Mouse (Mus musculus) liver, embryonic 11.5 days (tissue): ENCODE results near the gene Ttc23. TPM values are rescaled to one million over a fixed set of nuclear protein-coding genes. Genes with fewer than 3 reads are reported as not detected.

Source experiments
- ATAC-seq: fragments of 200-750 bp; cut with Nextera tagmentation; replicated peaks from 2 replicates; pipeline ENCODE4 v1.8.0; 2017; ENCODE audit warnings: moderate number of reproducible peaks, mild to moderate bottlenecking, moderate TSS enrichment, moderate library complexity; ENCODE audit not compliant: low FRiP score
- DNase-seq: peaks from one replicate; pipeline ENCODE4 v3.0.0-alpha.2; 2017; ENCODE audit warnings: low spot score
- H3K27ac ChIP-seq: fragments of 300-500 bp; sonication (generic); 2 replicates; pipeline ENCODE4 v1.5.1; 2014; ENCODE audit warnings: mild to moderate bottlenecking, low read depth, low read length, control low read depth
- H3K27me3 ChIP-seq: fragments of 300-500 bp; sonication (generic); replicated peaks from 2 replicates; pipeline ENCODE4 v1.6.1; 2014; ENCODE audit warnings: low read length, mixed read lengths; ENCODE audit not compliant: control insufficient read depth, insufficient read depth
- H3K36me3 ChIP-seq: fragments of 300-500 bp; sonication (generic); 2 replicates; pipeline ENCODE4 v1.6.1; 2014; ENCODE audit warnings: mild to moderate bottlenecking, low read length, moderate library complexity, mixed read lengths; ENCODE audit not compliant: control insufficient read depth, insufficient read depth
- H3K4me1 ChIP-seq: fragments of 300-500 bp; sonication (generic); replicated peaks from 2 replicates; pipeline ENCODE4 v1.6.1; 2014; ENCODE audit warnings: low read length, mixed read lengths; ENCODE audit not compliant: control insufficient read depth, insufficient read depth
- H3K4me2 ChIP-seq: fragments of 300-500 bp; sonication (generic); 2 replicates; pipeline ENCODE4 v1.6.1; 2014; ENCODE audit warnings: mild to moderate bottlenecking, control low read depth, moderate library complexity
- H3K4me3 ChIP-seq: fragments of 300-500 bp; sonication (generic); 2 replicates; pipeline ENCODE4 v1.5.1; 2014; ENCODE audit warnings: low read depth, low read length, control low read depth
- H3K9ac ChIP-seq: fragments of 300-500 bp; sonication (generic); 2 replicates; pipeline ENCODE4 v1.6.1; 2014; ENCODE audit warnings: low read depth, low read length, control low read depth
- H3K9me3 ChIP-seq: fragments of 300-500 bp; sonication (generic); 2 replicates; pipeline ENCODE4 v1.6.1; 2016; ENCODE audit warnings: low read length, inconsistent platforms, mixed read lengths; ENCODE audit not compliant: control insufficient read depth
- WGBS: fragments of 180-500 bp; shearing (Covaris S2); extraction: QIAGEN DNeasy Blood & Tissue Kit; methylation state at CpG from one replicate; pipeline ENCODE4 v1.1.7; 2014; 5-methylcytosine and 5-hydroxymethylcytosine counted together
- polyA plus RNA-seq: library from polyadenylated mRNA; unstranded; fragments of >200 nt; fragmentation: Nextera tagmentation; extraction: Ambion mirVana; gene quantifications from 2 replicates; pipeline ENCODE4 v1.2.1, GENCODE M21; 2014

The Ttc23 gene
- polyA plus RNA-seq, 1 experiment from 2014 or later, result 12.5 TPM

DNA sequence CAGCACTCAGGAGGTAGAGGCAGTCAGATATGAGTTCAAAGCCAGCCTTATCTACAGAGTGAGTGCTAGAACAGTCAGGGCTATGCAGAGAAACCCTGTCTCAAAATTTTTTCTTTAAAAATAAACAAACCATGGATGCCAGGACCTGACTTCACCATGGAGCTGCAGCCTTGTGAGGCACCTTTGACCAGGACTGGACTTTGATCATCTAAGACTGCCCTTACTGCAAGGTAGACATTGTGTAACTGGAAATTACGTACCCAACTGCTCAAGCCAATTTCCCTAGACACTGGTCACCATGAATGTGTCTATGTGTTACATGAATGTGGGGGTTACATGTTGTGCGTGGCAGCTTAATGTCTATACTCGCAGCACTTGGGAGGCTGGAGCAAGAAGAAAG lies 13.0 kb upstream of the Ttc23 start:
- no peak for ATAC-seq
- no peaks in the 10 kb centered on the region for H3K27me3 ChIP-seq
- no peak for DNase-seq
- H3K27ac ChIP-seq, result no peak overlapping the region
- H3K4me3 ChIP-seq, result no peak overlapping the region
- no peaks in the 10 kb centered on the region; the same call in 1 of the 2 replicates for H3K9me3 ChIP-seq
- no peak overlapping the region for H3K4me2 ChIP-seq
- 88% methylated on average over 3 of the region's 3 CpGs for WGBS
- H3K36me3 ChIP-seq, result no peaks in the 10 kb centered on the region
- no peaks in the 10 kb centered on the region for H3K4me1 ChIP-seq
- H3K9ac ChIP-seq, result no peak overlapping the region

DNA sequence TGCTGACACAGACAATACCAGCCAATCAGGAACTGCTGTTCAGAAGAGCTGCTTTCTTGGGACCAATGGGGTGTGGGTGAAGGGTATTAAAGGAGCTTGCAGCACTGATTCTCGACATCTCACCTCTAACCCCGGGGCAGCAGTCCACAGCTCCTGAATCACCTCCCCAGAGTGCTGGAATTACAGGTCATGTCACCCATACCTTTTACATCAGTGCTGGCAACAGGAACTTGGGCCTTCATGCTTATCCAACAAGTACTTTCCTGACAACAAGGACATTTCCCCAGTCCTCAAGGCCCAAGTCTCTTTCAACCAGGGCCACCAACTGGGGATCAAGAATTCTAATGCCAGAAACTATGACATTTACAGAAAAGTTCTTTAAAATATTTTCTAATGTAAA lies 11.0 kb upstream of the Ttc23 start:
- 70% methylated on average over 2 of the region's 2 CpGs for WGBS
- Histone ChIP-seq H3K36me3 (no peaks in the 10 kb centered on the region), H3K4me3 (no peak overlapping the region), H3K4me1 (no peaks in the 10 kb centered on the region), H3K9me3 (no peaks in the 10 kb centered on the region; the same call in 1 of the 2 replicates), H3K4me2 (no peak overlapping the region), H3K9ac (no peak overlapping the region), H3K27me3 (no peaks in the 10 kb centered on the region), H3K27ac (no peak overlapping the region)
- DNase-seq, result no peak
- ATAC-seq, result no peak

DNA sequence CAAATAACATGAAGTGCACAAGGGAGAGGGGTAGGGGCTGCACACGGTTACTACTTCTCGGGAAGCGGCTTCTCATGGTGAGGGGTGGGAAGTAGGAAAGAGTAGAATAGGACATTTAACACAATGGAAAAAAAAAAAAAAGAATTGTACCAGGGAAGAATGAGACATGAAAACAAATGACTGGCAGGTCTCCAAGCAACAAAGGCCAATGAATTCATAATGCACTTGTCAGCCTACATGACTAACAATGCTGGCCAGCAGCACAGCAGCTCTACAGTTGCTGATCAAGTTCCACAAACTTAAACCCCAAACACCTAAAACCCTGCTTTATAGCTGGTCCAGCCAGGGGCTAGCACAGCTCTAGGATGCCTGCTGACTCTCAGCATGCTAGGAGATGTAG lies 8.2 kb upstream of the Ttc23 start:
- ATAC-seq, result no peak
- no peak for DNase-seq
- H3K9me3 ChIP-seq, result no peaks in the 10 kb centered on the region
- H3K4me3 ChIP-seq, result no peak overlapping the region
- H3K9ac ChIP-seq, result no peak overlapping the region
- no peak overlapping the region for H3K4me2 ChIP-seq
- no peaks in the 10 kb centered on the region for H3K4me1 ChIP-seq
- no peak overlapping the region for H3K27ac ChIP-seq
- no peaks in the 10 kb centered on the region for H3K36me3 ChIP-seq
- no peaks in the 10 kb centered on the region for H3K27me3 ChIP-seq
- WGBS, result 87% methylated on average over 3 of the region's 3 CpGs

DNA sequence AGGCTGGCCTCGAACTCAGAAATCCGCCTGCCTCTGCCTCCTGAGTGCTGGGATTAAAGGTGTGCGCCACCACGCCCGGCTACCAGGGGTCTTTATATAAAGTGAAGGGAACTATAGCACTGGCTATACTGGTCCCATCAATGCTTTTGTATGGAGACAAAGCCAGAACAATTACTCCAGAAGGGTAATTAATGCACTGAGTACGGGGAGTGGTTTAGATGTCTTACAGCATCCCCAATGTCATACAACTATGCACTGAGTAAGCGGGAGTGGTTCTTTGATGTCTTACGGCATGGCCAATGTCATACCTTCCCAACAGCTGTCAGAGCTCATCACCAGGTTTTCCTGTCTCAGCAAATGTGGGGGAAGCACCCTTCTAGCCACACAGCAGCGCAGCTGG lies 4.3 kb upstream of the Ttc23 start:
- Histone ChIP-seq H3K4me1 (peaks cover 7% of the 10 kb centered on the region; the same call in 1 of the 2 replicates), H3K36me3 (no peaks in the 10 kb centered on the region), H3K4me2 (no peak overlapping the region), H3K27ac (no peak overlapping the region), H3K27me3 (no peaks in the 10 kb centered on the region), H3K9me3 (no peaks in the 10 kb centered on the region), H3K4me3 (no peak overlapping the region), H3K9ac (no peak overlapping the region)
- ATAC-seq (no peak), DNase-seq (no peak)
- 85% methylated on average over 9 of the region's 9 CpGs for WGBS

DNA sequence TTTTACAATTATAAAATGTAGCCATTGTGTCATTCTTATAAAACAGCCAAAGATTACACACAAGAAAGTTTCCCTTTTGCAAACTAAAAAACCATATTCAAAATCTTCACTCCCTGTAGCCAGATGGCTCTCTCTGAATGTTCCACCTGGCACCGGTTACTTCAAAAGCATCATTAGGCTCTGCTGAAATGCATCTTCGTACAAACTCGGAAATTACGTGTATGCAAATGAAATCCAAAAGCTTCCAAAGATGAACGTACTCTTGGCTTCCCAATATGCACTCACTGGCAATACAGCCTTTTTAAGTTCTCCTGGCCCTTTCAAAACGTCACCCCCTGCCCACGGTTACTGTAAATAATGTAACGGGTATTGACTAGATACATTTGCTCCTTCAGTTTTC lies 2.9 kb upstream of the Ttc23 start:
- 48% methylated on average over 8 of the region's 8 CpGs for WGBS
- Histone ChIP-seq H3K36me3 (no peaks in the 10 kb centered on the region), H3K9me3 (no peaks in the 10 kb centered on the region), H3K27ac (no peak overlapping the region), H3K4me1 (peaks cover 7% of the 10 kb centered on the region; the same call in 1 of the 2 replicates), H3K4me3 (peak overlapping the region; percentile 76), H3K9ac (peak overlapping the region; percentile 80), H3K4me2 (peak overlapping the region; percentile 71), H3K27me3 (no peaks in the 10 kb centered on the region)
- ATAC-seq (no peak), DNase-seq (no peak)

DNA sequence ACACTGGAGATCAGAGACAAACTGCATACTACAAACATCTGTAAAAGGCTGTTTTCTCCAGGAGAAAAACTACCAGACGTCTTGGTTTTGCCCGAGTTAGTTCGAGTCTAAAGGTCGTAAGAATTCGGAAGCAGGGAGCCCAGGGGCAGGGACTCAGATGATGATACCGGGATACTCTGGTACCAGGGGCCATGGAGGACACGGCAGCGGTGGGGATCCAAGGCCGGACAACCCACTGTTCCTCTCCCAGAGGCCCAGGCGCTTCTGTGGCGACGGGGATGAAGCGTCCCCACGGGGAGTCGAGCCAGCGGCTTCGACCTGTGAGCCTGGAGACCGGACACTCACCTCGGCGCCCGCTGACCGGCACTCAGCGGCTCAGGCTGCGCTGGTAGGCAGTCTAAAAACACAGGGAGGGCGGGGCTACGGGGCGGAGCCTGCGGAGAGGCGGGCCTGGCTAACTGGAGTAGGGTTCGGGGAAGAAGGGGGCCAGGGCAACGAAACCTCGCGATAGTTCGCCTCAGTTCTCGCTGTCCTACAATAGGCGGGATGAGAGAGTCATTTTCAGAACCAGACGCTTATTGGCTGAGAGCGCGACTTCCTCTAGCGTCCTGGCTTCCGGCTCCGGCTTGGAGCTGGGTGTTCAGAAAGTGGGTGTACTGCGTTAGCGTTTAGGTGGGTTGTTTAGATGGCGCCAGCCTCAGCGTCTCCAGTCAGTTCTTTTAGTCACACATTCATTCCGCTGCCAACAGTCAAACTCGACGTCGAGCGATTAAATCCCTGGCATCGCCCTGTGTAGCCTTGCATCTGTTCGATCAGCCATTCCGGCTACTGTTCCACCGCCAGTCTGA lies 2.2 kb upstream of the Ttc23 start, which contains the start of gene Lrrc28:
Gene Lrrc28 (minus strand): TSS at position 436 of the 848 bp plus-strand sequence.
- Histone ChIP-seq H3K9ac (peak within 1 kb of the TSS; percentile 83), H3K4me1 (peaks cover 7% of the 10 kb centered on the region), H3K4me3 (peak within 1 kb of the TSS; percentile 76), H3K9me3 (no peaks in the 10 kb centered on the region), H3K27ac (peak within 1 kb of the TSS; percentile 78), H3K27me3 (no peaks in the 10 kb centered on the region), H3K4me2 (peak within 1 kb of the TSS; percentile 92), H3K36me3 (no peaks in the 10 kb centered on the region)
- DNase-seq, result peak; percentile 97
- WGBS, result under 1% methylated on average over 55 of the region's 55 CpGs
- peak; percentile 99 for ATAC-seq

DNA sequence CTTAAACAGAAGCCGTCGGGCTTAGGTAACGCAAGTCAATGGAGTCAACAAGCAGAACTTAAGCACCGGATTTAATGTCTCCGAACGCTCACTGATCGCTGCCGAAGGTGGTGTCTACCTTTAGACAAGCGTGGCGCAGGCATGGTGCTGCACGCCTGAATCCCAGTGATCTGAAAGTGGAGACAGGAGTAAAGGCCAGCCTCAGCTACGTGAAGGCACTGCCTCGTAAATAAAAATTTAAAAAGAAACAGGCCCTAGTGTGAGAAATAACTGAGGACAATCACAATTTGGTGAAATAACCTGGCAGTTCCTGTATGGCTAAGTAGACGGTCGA lies 1.6 kb upstream of the Ttc23 start:
- WGBS, result under 1% methylated on average over 15 of the region's 15 CpGs
- peak overlapping the region; percentile 76 for H3K4me3 ChIP-seq
- peak overlapping the region; percentile 92 for H3K4me2 ChIP-seq
- peak; percentile 29 for ATAC-seq
- H3K27ac ChIP-seq, result peak overlapping the region; percentile 78
- H3K27me3 ChIP-seq, result no peaks in the 10 kb centered on the region
- DNase-seq, result no peak
- H3K4me1 ChIP-seq, result peaks cover 7% of the 10 kb centered on the region
- H3K9me3 ChIP-seq, result no peaks in the 10 kb centered on the region
- peak overlapping the region; percentile 83 for H3K9ac ChIP-seq
- H3K36me3 ChIP-seq, result no peaks in the 10 kb centered on the region

DNA sequence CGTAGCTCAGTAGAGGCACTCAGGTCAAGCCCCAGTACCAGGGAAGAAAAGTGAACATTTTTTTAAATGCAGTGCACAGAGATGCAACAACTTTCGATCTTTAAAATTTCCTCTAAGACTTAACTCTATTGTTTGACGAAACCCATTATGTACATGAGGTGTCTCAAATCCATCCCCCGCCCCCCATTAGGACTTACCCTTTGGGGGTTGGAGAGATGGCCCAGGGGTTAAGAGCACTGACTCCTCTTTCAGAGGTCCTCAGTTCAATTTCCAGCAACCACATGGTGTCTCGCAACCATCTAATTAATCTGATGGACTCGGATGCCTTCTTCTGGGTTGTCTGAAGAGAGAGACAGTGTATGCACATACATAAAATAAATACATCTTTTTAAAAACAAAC lies 1.1 kb upstream of the Ttc23 start:
- Histone ChIP-seq H3K4me3 (peak overlapping the region; percentile 76), H3K27ac (peak overlapping the region; percentile 78), H3K9me3 (no peaks in the 10 kb centered on the region), H3K4me2 (peak overlapping the region; percentile 92), H3K36me3 (no peaks in the 10 kb centered on the region), H3K27me3 (no peaks in the 10 kb centered on the region), H3K9ac (peak overlapping the region; percentile 83), H3K4me1 (peaks cover 7% of the 10 kb centered on the region)
- ATAC-seq (no peak), DNase-seq (no peak)
- 15% methylated on average over 6 of the region's 6 CpGs for WGBS

DNA sequence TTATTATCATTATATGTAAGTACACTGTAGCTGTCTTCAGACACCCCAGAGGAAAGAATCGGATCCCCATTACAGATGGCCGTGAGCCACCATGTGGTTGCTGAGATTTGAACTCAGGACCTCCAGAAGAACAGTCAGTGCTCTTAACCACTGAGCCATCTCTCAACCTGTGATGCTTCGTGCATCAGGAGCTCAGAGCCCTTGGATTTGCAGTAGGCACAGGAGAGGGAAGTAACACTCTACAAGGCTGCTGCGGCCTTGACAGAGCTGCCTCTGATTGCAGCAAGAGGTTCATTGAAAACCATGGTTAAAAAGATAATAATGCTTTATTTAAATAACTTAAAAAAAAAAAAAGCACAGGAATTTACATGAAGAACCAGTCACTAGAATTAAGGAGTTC lies 1.2 kb downstream of the Ttc23 start:
- Histone ChIP-seq H3K27me3 (no peaks in the 10 kb centered on the region), H3K9ac (no peak overlapping the region), H3K9me3 (no peaks in the 10 kb centered on the region), H3K4me3 (no peak overlapping the region), H3K27ac (no peak overlapping the region), H3K4me2 (peak overlapping the region; percentile 53), H3K4me1 (peaks cover 7% of the 10 kb centered on the region), H3K36me3 (no peaks in the 10 kb centered on the region)
- ATAC-seq (no peak), DNase-seq (no peak)
- WGBS, result 78% methylated on average over 4 of the region's 4 CpGs
